Mouse (Mus musculus): ENCODE data around the gene Aurkaip1. TPM values are rescaled to one million over a fixed set of nuclear protein-coding genes. Genes with fewer than 3 reads are reported as not detected.
A peak's percentile ranks its signal among the peaks of the same experiment; 100 is the strongest.

The Aurkaip1 gene
- polyA plus RNA-seq, 1 experiment from 2014 or later = 118 TPM

- no peak for DNase-seq
- WGBS = 69% methylated on average over 3 of the region's 3 CpGs
- H3K9ac ChIP-seq (replicated peaks; ENCODE audit: low read length) = no peak overlapping the region
- no peak overlapping the region for H3K4me2 ChIP-seq (ENCODE audit: low read length)
- H3K9me3 ChIP-seq (ENCODE audit: control insufficient read depth, low read length) = no peaks in the 10 kb centered on the region
- H3K4me1 ChIP-seq (ENCODE audit: control insufficient read depth, insufficient read depth, low read length) = no peaks in the 10 kb centered on the region
- H3K36me3 ChIP-seq (ENCODE audit: control insufficient read depth, insufficient read depth, low read length) = no peaks in the 10 kb centered on the region
- no peaks in the 10 kb centered on the region for H3K27me3 ChIP-seq (ENCODE audit: control insufficient read depth, insufficient read depth, low read length)
- no peak overlapping the region for H3K4me3 ChIP-seq (replicated peaks; ENCODE audit: low read depth, low read length)
- H3K27ac ChIP-seq (replicated peaks; ENCODE audit: low read depth, low read length) = no peak overlapping the region
- ATAC-seq (ENCODE audit: low FRiP score, low TSS enrichment) = no peak
Observed at GRCm38 (mm10) chr4:155790650-155791161, 40.4 kb upstream of the Aurkaip1 start.

- Histone ChIP-seq H3K4me1 (ENCODE audit: control insufficient read depth, insufficient read depth, low read length) (no peaks in the 10 kb centered on the region), H3K9ac (replicated peaks; ENCODE audit: low read length) (no peak overlapping the region), H3K27ac (replicated peaks; ENCODE audit: low read depth, low read length) (no peak overlapping the region), H3K9me3 (ENCODE audit: control insufficient read depth, low read length) (no peaks in the 10 kb centered on the region), H3K4me3 (replicated peaks; ENCODE audit: low read depth, low read length) (no peak overlapping the region), H3K4me2 (ENCODE audit: low read length) (no peak overlapping the region), H3K36me3 (ENCODE audit: control insufficient read depth, insufficient read depth, low read length) (no peaks in the 10 kb centered on the region), H3K27me3 (ENCODE audit: control insufficient read depth, insufficient read depth, low read length) (no peaks in the 10 kb centered on the region)
- DNase-seq (no peak), ATAC-seq (ENCODE audit: low FRiP score, low TSS enrichment) (no peak)
- whole genome bisulfite sequencing = 77% methylated on average over 24 of the region's 24 CpGs
Observed at GRCm38 (mm10) chr4:155791240-155791933, 39.7 kb upstream of the Aurkaip1 start.

GRCm38 (mm10) chr4:155793730-155794129 is 37.3 kb upstream of the Aurkaip1 start:
- no peaks in the 10 kb centered on the region for H3K27me3 ChIP-seq (ENCODE audit: control insufficient read depth, insufficient read depth, low read length)
- no peak overlapping the region for H3K9ac ChIP-seq (replicated peaks; ENCODE audit: low read length)
- no peak overlapping the region for H3K4me2 ChIP-seq (ENCODE audit: low read length)
- H3K9me3 ChIP-seq (ENCODE audit: control insufficient read depth, low read length) = no peaks in the 10 kb centered on the region
- 77% methylated on average over 2 of the region's 2 CpGs for WGBS
- no peaks in the 10 kb centered on the region for H3K36me3 ChIP-seq (ENCODE audit: control insufficient read depth, insufficient read depth, low read length)
- H3K4me3 ChIP-seq (replicated peaks; ENCODE audit: low read depth, low read length) = no peak overlapping the region
- no peaks in the 10 kb centered on the region for H3K4me1 ChIP-seq (ENCODE audit: control insufficient read depth, insufficient read depth, low read length)
- no peak for DNase-seq
- ATAC-seq (ENCODE audit: low FRiP score, low TSS enrichment) = no peak
- H3K27ac ChIP-seq (replicated peaks; ENCODE audit: low read depth, low read length) = no peak overlapping the region

- H3K9ac ChIP-seq (replicated peaks; ENCODE audit: low read length) = no peak overlapping the region
- WGBS = 95% methylated on average over 1 of the region's 1 CpGs
- no peak overlapping the region for H3K4me3 ChIP-seq (replicated peaks; ENCODE audit: low read depth, low read length)
- no peaks in the 10 kb centered on the region for H3K27me3 ChIP-seq (ENCODE audit: control insufficient read depth, insufficient read depth, low read length)
- H3K4me2 ChIP-seq (ENCODE audit: low read length) = no peak overlapping the region
- no peak for ATAC-seq (ENCODE audit: low FRiP score, low TSS enrichment)
- no peak overlapping the region for H3K27ac ChIP-seq (replicated peaks; ENCODE audit: low read depth, low read length)
- peaks cover 11% of the 10 kb centered on the region; the same call in 1 of the 2 replicates for H3K4me1 ChIP-seq (ENCODE audit: control insufficient read depth, insufficient read depth, low read length)
- peaks cover 17% of the 10 kb centered on the region for H3K36me3 ChIP-seq (ENCODE audit: control insufficient read depth, insufficient read depth, low read length)
- H3K9me3 ChIP-seq (ENCODE audit: control insufficient read depth, low read length) = no peaks in the 10 kb centered on the region
- DNase-seq = no peak
Observed at GRCm38 (mm10) chr4:155802075-155802474, 29.0 kb upstream of the Aurkaip1 start.

GRCm38 (mm10) chr4:155802741-155803339 is 28.2 kb upstream of the Aurkaip1 start, which contains the start of gene Mrpl20:
Mrpl20 (plus strand) TSS chr4:155802878.
- ATAC-seq (ENCODE audit: low FRiP score, low TSS enrichment) (no peak; the same call in 1 of the 2 replicates), DNase-seq (peak; percentile 27)
- Histone ChIP-seq H3K4me2 (ENCODE audit: low read length) (peak within 1 kb of the TSS; percentile 65), H3K27me3 (ENCODE audit: control insufficient read depth, insufficient read depth, low read length) (no peaks in the 10 kb centered on the region), H3K27ac (replicated peaks; ENCODE audit: low read depth, low read length) (peak within 1 kb of the TSS; percentile 77; the same call in 1 of the 2 replicates), H3K4me3 (replicated peaks; ENCODE audit: low read depth, low read length) (peak within 1 kb of the TSS; percentile 95), H3K4me1 (ENCODE audit: control insufficient read depth, insufficient read depth, low read length) (peaks cover 11% of the 10 kb centered on the region; the same call in 1 of the 2 replicates), H3K36me3 (ENCODE audit: control insufficient read depth, insufficient read depth, low read length) (peaks cover 23% of the 10 kb centered on the region), H3K9ac (replicated peaks; ENCODE audit: low read length) (peak within 1 kb of the TSS; percentile 79), H3K9me3 (ENCODE audit: control insufficient read depth, low read length) (no peaks in the 10 kb centered on the region)
- 7% methylated on average over 12 of the region's 12 CpGs for WGBS

- WGBS = under 1% methylated on average over 58 of the region's 58 CpGs
- peak overlapping the region; percentile 79 for H3K9ac ChIP-seq (replicated peaks; ENCODE audit: low read length)
- peak; percentile 96 for ATAC-seq (ENCODE audit: low FRiP score, low TSS enrichment)
- H3K9me3 ChIP-seq (ENCODE audit: control insufficient read depth, low read length) = no peaks in the 10 kb centered on the region
- H3K4me2 ChIP-seq (ENCODE audit: low read length) = peak overlapping the region; percentile 65
- peak overlapping the region; percentile 95 for H3K4me3 ChIP-seq (replicated peaks; ENCODE audit: low read depth, low read length)
- H3K27me3 ChIP-seq (ENCODE audit: control insufficient read depth, insufficient read depth, low read length) = no peaks in the 10 kb centered on the region
- H3K4me1 ChIP-seq (ENCODE audit: control insufficient read depth, insufficient read depth, low read length) = peaks cover 11% of the 10 kb centered on the region; the same call in 1 of the 2 replicates
- peaks cover 30% of the 10 kb centered on the region for H3K36me3 ChIP-seq (ENCODE audit: control insufficient read depth, insufficient read depth, low read length)
- peak; percentile 97 for DNase-seq
- H3K27ac ChIP-seq (replicated peaks; ENCODE audit: low read depth, low read length) = peak overlapping the region; percentile 77; the same call in 1 of the 2 replicates
Observed at GRCm38 (mm10) chr4:155803340-155804041, 27.6 kb upstream of the Aurkaip1 start.

- peaks cover 16% of the 10 kb centered on the region; the same call in 1 of the 2 replicates for H3K4me1 ChIP-seq (ENCODE audit: control insufficient read depth, insufficient read depth, low read length)
- WGBS = 90% methylated on average over 3 of the region's 3 CpGs
Observed at GRCm38 (mm10) chr4:155807841-155808240, 23.2 kb upstream of the Aurkaip1 start.

GRCm38 (mm10) chr4:155811929-155812664 is 19.0 kb upstream of the Aurkaip1 start, which contains the start of gene Ccnl2:
Ccnl2 (plus strand) TSS chr4:155812489.
- H3K4me2 ChIP-seq (ENCODE audit: low read length) = peak within 1 kb of the TSS; percentile 96
- DNase-seq (peak; percentile 98), ATAC-seq (ENCODE audit: low FRiP score, low TSS enrichment) (peak; percentile 99)
- H3K9me3 ChIP-seq (ENCODE audit: control insufficient read depth, low read length) = no peaks in the 10 kb centered on the region
- H3K4me1 ChIP-seq (ENCODE audit: control insufficient read depth, insufficient read depth, low read length) = peaks cover 18% of the 10 kb centered on the region
- H3K36me3 ChIP-seq (ENCODE audit: control insufficient read depth, insufficient read depth, low read length) = peaks cover 75% of the 10 kb centered on the region
- under 1% methylated on average over 60 of the region's 60 CpGs for WGBS
- H3K9ac ChIP-seq (replicated peaks; ENCODE audit: low read length) = peak within 1 kb of the TSS; percentile 99
- no peaks in the 10 kb centered on the region for H3K27me3 ChIP-seq (ENCODE audit: control insufficient read depth, insufficient read depth, low read length)
- peak within 1 kb of the TSS; percentile 99 for H3K4me3 ChIP-seq (replicated peaks; ENCODE audit: low read depth, low read length)
- peak within 1 kb of the TSS; percentile 87 for H3K27ac ChIP-seq (replicated peaks; ENCODE audit: low read depth, low read length)

More at GRCm38 (mm10) chr4:155807841-155808240, 23.2 kb upstream of the Aurkaip1 start:
- ATAC-seq (ENCODE audit: low FRiP score, low TSS enrichment) = no peak
- H3K27me3 ChIP-seq (ENCODE audit: control insufficient read depth, insufficient read depth, low read length) = no peaks in the 10 kb centered on the region
- H3K9ac ChIP-seq (replicated peaks; ENCODE audit: low read length) = no peak overlapping the region
- H3K36me3 ChIP-seq (ENCODE audit: control insufficient read depth, insufficient read depth, low read length) = peaks cover 56% of the 10 kb centered on the region
- H3K9me3 ChIP-seq (ENCODE audit: control insufficient read depth, low read length) = no peaks in the 10 kb centered on the region
- H3K27ac ChIP-seq (replicated peaks; ENCODE audit: low read depth, low read length) = no peak overlapping the region
- H3K4me3 ChIP-seq (replicated peaks; ENCODE audit: low read depth, low read length) = no peak overlapping the region
- no peak for DNase-seq
- H3K4me2 ChIP-seq (ENCODE audit: low read length) = no peak overlapping the region

Data from midbrain, embryonic 14.5 days (tissue).